Mouse (Mus musculus) lung, adult 18-20 months (tissue): ENCODE results near the gene Ccser2.
"Not testable (repeated sequence)": the region's sequence is repeated elsewhere in the genome, so short reads cannot be mapped to it uniquely, and the experiment has no call there.

Source experiments
- DNase-seq, 2 experiments: peaks; one replicate each; pipeline ENCODE4 v3.0.0; 2022; ENCODE audit warnings: mixed read lengths in 2 of 2

Ccser2 gene

GRCm38 (mm10) chr14:36968628-36969147, at the start of gene Ccser2:
Gene Ccser2, minus strand, starts transcription at chr14:36968777.
- peak; percentile 97 for DNase-seq

GRCm38 (mm10) chr14:37015894-37016293, 47.3 kb upstream of the Ccser2 start:
- DNase-seq: no peak

- DNase-seq: no peak
Measured at GRCm38 (mm10) chr14:37013644-37014043, 45.1 kb upstream of the Ccser2 start.

- no peak for DNase-seq
Measured at GRCm38 (mm10) chr14:37009686-37010085, 41.1 kb upstream of the Ccser2 start.

GRCm38 (mm10) chr14:37006489-37006888, 37.9 kb upstream of the Ccser2 start:
- no peak for DNase-seq

GRCm38 (mm10) chr14:37005865-37006264, 37.3 kb upstream of the Ccser2 start:
- no peak for DNase-seq

GRCm38 (mm10) chr14:37003431-37004095, 35.0 kb upstream of the Ccser2 start:
- no peak for DNase-seq

GRCm38 (mm10) chr14:37002852-37003251, 34.3 kb upstream of the Ccser2 start:
- DNase-seq: no peak

- not testable (repeated sequence) for DNase-seq
Measured at GRCm38 (mm10) chr14:37000780-37001179, 32.2 kb upstream of the Ccser2 start.

GRCm38 (mm10) chr14:36989784-36990183, 21.2 kb upstream of the Ccser2 start:
- DNase-seq: no peak

- no peak for DNase-seq
Measured at GRCm38 (mm10) chr14:36985693-36986092, 17.1 kb upstream of the Ccser2 start.

- no peak for DNase-seq
Measured at GRCm38 (mm10) chr14:36975019-36975418, 6.4 kb upstream of the Ccser2 start.

GRCm38 (mm10) chr14:36971211-36971610, 2.6 kb upstream of the Ccser2 start:
- no peak for DNase-seq

- peak in 1 of 2 experiments; percentile 35 for DNase-seq
Measured at GRCm38 (mm10) chr14:36969861-36970420, 1.4 kb upstream of the Ccser2 start.

GRCm38 (mm10) chr14:36968076-36968627, 425 bp downstream of the Ccser2 start:
- DNase-seq: peak; percentile 38 to 41

GRCm38 (mm10) chr14:36965421-36965820, 3.2 kb downstream of the Ccser2 start:
- no peak for DNase-seq

GRCm38 (mm10) chr14:36962477-36962876, 6.1 kb downstream of the Ccser2 start:
- DNase-seq: no peak

- no peak for DNase-seq
Measured at GRCm38 (mm10) chr14:36957719-36958118, 10.9 kb downstream of the Ccser2 start.

- DNase-seq: no peak
Measured at GRCm38 (mm10) chr14:36957261-36957660, 11.3 kb downstream of the Ccser2 start.

GRCm38 (mm10) chr14:36956717-36957116, 11.9 kb downstream of the Ccser2 start:
- DNase-seq: no peak

- peak in 1 of 2 experiments; percentile 24 for DNase-seq
Measured at GRCm38 (mm10) chr14:36952687-36953426, 15.7 kb downstream of the Ccser2 start.

- DNase-seq: peak in 1 of 2 experiments; percentile 34
Measured at GRCm38 (mm10) chr14:36952142-36952541, 16.4 kb downstream of the Ccser2 start.

GRCm38 (mm10) chr14:36942716-36943115, 25.9 kb downstream of the Ccser2 start:
- no peak for DNase-seq
